Mouse (Mus musculus): Measurements from ENCODE around the gene Elmo1.

The Elmo1 gene

GRCm38 (mm10) chr13:20623071-20623850, 532.9 kb downstream of the Elmo1 start:
- 71% methylated on average over 7 of the region's 7 CpGs for whole genome bisulfite sequencing

- 88% methylated on average over 6 of the region's 6 CpGs for WGBS
Observed at GRCm38 (mm10) chr13:20627796-20628195, 537.4 kb downstream of the Elmo1 start.

GRCm38 (mm10) chr13:20632477-20632876, 542.1 kb downstream of the Elmo1 start:
- 87% methylated on average over 5 of the region's 5 CpGs for WGBS

- 76% methylated on average over 2 of the region's 2 CpGs for WGBS
Observed at GRCm38 (mm10) chr13:20634679-20635078, 544.3 kb downstream of the Elmo1 start.

GRCm38 (mm10) chr13:20635646-20636045, 545.2 kb downstream of the Elmo1 start:
- WGBS, result 26% methylated on average over 2 of the region's 2 CpGs

Data from cerebral cortex, adult 2 months (tissue).